Comparison of ENCODE assay signal across 28 mouse cellular contexts in the genomic region with DNA sequence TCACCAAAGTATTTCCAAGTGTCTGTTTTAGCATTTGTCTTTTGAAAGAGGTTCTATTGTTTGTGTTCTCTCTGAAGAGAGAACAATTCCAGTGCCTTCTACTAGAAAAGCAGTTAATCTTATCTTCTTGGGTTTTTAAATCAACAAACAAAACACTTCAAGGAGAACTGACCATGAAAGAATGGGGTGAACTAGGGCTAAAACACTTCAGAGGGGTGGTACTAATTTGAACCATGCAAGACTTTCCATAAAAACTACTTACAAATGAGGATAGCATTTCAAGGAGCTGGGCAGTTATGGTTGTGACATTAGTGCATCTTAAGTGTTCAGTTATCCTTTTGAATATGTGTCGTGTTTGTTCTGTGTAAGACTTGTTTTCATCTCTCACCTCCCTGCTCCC.
"Had no signal": no experiment of that assay in that cellular context is flagged by ENCODE, and none has a peak within 500 bp of the region (broad histone marks: within the 10 kb centered on the region; RNA-seq: fewer than 3 reads in every experiment).

No protein-coding gene starts in this region.

- H3K27ac ChIP-seq: embryonic facial prominence, embryonic 10.5 days; embryonic facial prominence, embryonic 12.5 days; embryonic facial prominence, embryonic 13.5 days; embryonic facial prominence, embryonic 15.5 days; forebrain, embryonic 10.5 days; forebrain, embryonic 12.5 days; forebrain, embryonic 13.5 days; forebrain, embryonic 15.5 days; gastrocnemius, adult 2 months had no signal

- H3K36me3 ChIP-seq: embryonic facial prominence, embryonic 10.5 days; embryonic facial prominence, embryonic 12.5 days; embryonic facial prominence, embryonic 13.5 days; embryonic facial prominence, embryonic 15.5 days; forebrain, embryonic 10.5 days; forebrain, embryonic 12.5 days; forebrain, embryonic 15.5 days had no signal

- H3K27me3 ChIP-seq: embryonic facial prominence, embryonic 12.5 days; embryonic facial prominence, embryonic 13.5 days; embryonic facial prominence, embryonic 15.5 days; forebrain, embryonic 12.5 days; forebrain, embryonic 13.5 days; forebrain, embryonic 15.5 days had no signal

- H3K9me3 ChIP-seq: embryonic facial prominence, embryonic 10.5 days; embryonic facial prominence, embryonic 12.5 days; embryonic facial prominence, embryonic 13.5 days; embryonic facial prominence, embryonic 15.5 days; forebrain, embryonic 10.5 days; forebrain, embryonic 12.5 days; forebrain, embryonic 13.5 days; forebrain, embryonic 15.5 days had no signal

- H3K9ac ChIP-seq: embryonic facial prominence, embryonic 12.5 days; embryonic facial prominence, embryonic 13.5 days; embryonic facial prominence, embryonic 15.5 days; forebrain, embryonic 12.5 days; forebrain, embryonic 13.5 days; forebrain, embryonic 15.5 days; forebrain, postnatal 0 days had no signal

- H3K4me2 ChIP-seq: embryonic facial prominence, embryonic 12.5 days; embryonic facial prominence, embryonic 13.5 days; embryonic facial prominence, embryonic 15.5 days; forebrain, embryonic 12.5 days; forebrain, embryonic 13.5 days; forebrain, embryonic 15.5 days had no signal

- DNase-seq: cerebellum, adult 2 months; cerebellum, adult 8-10 months; cerebellum, adult 9-10 months; cerebellum, adult 9-11 months; cerebellum, postnatal 10 days; cerebellum, postnatal 14 days; cerebellum, postnatal 25 days; cerebellum, postnatal 36 days; embryo, embryonic 11 days; forebrain, postnatal 0 days; gastrocnemius, adult 2 months; gastrocnemius, postnatal 10 days; gastrocnemius, postnatal 14 days; gastrocnemius, postnatal 25 days; gastrocnemius, postnatal 36 days; heart, adult 11 months; heart, adult 18-20 months had no signal

- H3K4me3 ChIP-seq: embryonic facial prominence, embryonic 10.5 days; embryonic facial prominence, embryonic 12.5 days; embryonic facial prominence, embryonic 13.5 days; embryonic facial prominence, embryonic 15.5 days; erythroblast, embryonic 14.5 days; forebrain, embryonic 10.5 days; forebrain, embryonic 12.5 days; forebrain, embryonic 13.5 days; forebrain, embryonic 15.5 days; gastrocnemius, adult 2 months had no signal

- ATAC-seq: forebrain, embryonic 13.5 days; forebrain, embryonic 14.5 days; forebrain, embryonic 15.5 days; forebrain, embryonic 16.5 days; forebrain, postnatal 0 days had no signal

- H3K4me1 ChIP-seq: embryonic facial prominence, embryonic 12.5 days; embryonic facial prominence, embryonic 13.5 days; embryonic facial prominence, embryonic 15.5 days; forebrain, embryonic 12.5 days; forebrain, embryonic 13.5 days; forebrain, embryonic 15.5 days had no signal
